In genomic region chr15:99255241-99255749, GRCm38 (mm10) we compare ENCODE assay signal across 28 mouse cellular contexts. TPM values are rescaled to one million over a fixed set of nuclear protein-coding genes. Genes with fewer than 3 reads are reported as not detected.
DNase-seq lines count a peak whose midpoint lies in the region; ATAC-seq lines count a peak whose summit lies in the region.
"Had no signal": no experiment of that assay in that cellular context is flagged by ENCODE, and none has a peak within 500 bp of the region (broad histone marks: within the 10 kb centered on the region; RNA-seq: fewer than 3 reads in every experiment).

No protein-coding gene starts in this region.

- H3K27me3 ChIP-seq in heart, embryonic 12.5 days (replicated peaks), result no peaks in the 10 kb centered on the region
- H3K27me3 ChIP-seq in embryonic facial prominence, embryonic 10.5 days (replicated peaks; ENCODE audit: low read depth, poor library complexity, severe bottlenecking), result no peaks in the 10 kb centered on the region
- H3K27me3 ChIP-seq: embryonic facial prominence, embryonic 13.5 days; forebrain, embryonic 15.5 days; hindbrain, embryonic 12.5 days; Patski had no signal

- no peaks in the 10 kb centered on the region for H3K36me3 ChIP-seq in heart, embryonic 12.5 days
- H3K36me3 ChIP-seq in embryonic facial prominence, embryonic 10.5 days (replicated peaks), result no peaks in the 10 kb centered on the region
- H3K36me3 ChIP-seq: embryonic facial prominence, embryonic 13.5 days; forebrain, embryonic 15.5 days; hindbrain, embryonic 12.5 days had no signal

- no peak for ATAC-seq in heart, embryonic 12.5 days (ENCODE audit: insufficient number of reproducible peaks, low FRiP score)
- ATAC-seq: activated CD4-positive, CD25-positive, alpha-beta regulatory T cell, adult 4 months; CD4-positive, CD25-positive, alpha-beta regulatory T cell, adult 4 months; forebrain, embryonic 15.5 days; hindbrain, embryonic 16.5 days; inflammation-experienced regulatory T-cells, adult 6 months; intestine, postnatal 0 days; Patski had no signal

- H3K27ac ChIP-seq in heart, embryonic 12.5 days (ENCODE audit: poor library complexity, severe bottlenecking), result no peak overlapping the region
- H3K27ac ChIP-seq in embryonic facial prominence, embryonic 10.5 days (replicated peaks), result no peak overlapping the region
- H3K27ac ChIP-seq: embryonic facial prominence, embryonic 13.5 days; forebrain, embryonic 15.5 days; hindbrain, embryonic 12.5 days had no signal

- no peak for DNase-seq in heart, postnatal 14 days
- peak; percentile 59 for DNase-seq in 3T3-L1 (ENCODE audit: low read depth, low spot score)
- DNase-seq in Muller cell, postnatal 12 days (ENCODE audit: inconsistent ontology term), result peak; percentile 28
- DNase-seq in embryonic facial prominence, embryonic 10.5 days (ENCODE audit: low spot score), result no peak
- no peak for DNase-seq in layer of hippocampus, adult 11-12 months (ENCODE audit: low spot score)
- no peak for DNase-seq in adrenal gland, postnatal 10 days
- DNase-seq: adrenal gland, adult 2 months; adrenal gland, postnatal 36 days; B cell, adult 2 months; cerebellum, adult 11 months; cerebellum, adult 8-10 months; cerebellum, postnatal 14 days; gastrocnemius, postnatal 14 days; heart, postnatal 4 days; kidney, adult 8-10 months had no signal

- H3K4me1 ChIP-seq in heart, embryonic 12.5 days (replicated peaks), result peaks cover 34% of the 10 kb centered on the region
- peaks cover 36% of the 10 kb centered on the region for H3K4me1 ChIP-seq in embryonic facial prominence, embryonic 10.5 days

- intact Hi-C loops in heart, postnatal 14 days (cut with DNase I), result no loop called here

- WGBS in heart, embryonic 12.5 days, result 77% methylated on average over 6 of the region's 6 CpGs
- WGBS in embryonic facial prominence, embryonic 10.5 days, result 88% methylated on average over 6 of the region's 6 CpGs

- H3K9ac ChIP-seq in heart, embryonic 12.5 days, result 0 out of 2 replicates have a peak overlapping the region, but pooled peaks have one; percentile 9
- H3K9ac ChIP-seq: embryonic facial prominence, embryonic 13.5 days; forebrain, embryonic 15.5 days; hindbrain, embryonic 12.5 days had no signal

- H3K4me2 ChIP-seq in heart, embryonic 12.5 days, result no peak overlapping the region
- H3K4me2 ChIP-seq: embryonic facial prominence, embryonic 13.5 days; forebrain, embryonic 15.5 days; hindbrain, embryonic 12.5 days had no signal

- H3K4me3 ChIP-seq in heart, embryonic 12.5 days, result no peak overlapping the region
- H3K4me3 ChIP-seq in embryonic facial prominence, embryonic 10.5 days, result 0 out of 2 replicates have a peak overlapping the region, but pooled peaks have one; percentile 6
- H3K4me3 ChIP-seq: embryonic facial prominence, embryonic 13.5 days; forebrain, embryonic 15.5 days; hindbrain, embryonic 12.5 days had no signal

- H3K9me3 ChIP-seq in heart, embryonic 12.5 days (replicated peaks), result no peaks in the 10 kb centered on the region
- no peaks in the 10 kb centered on the region for H3K9me3 ChIP-seq in embryonic facial prominence, embryonic 10.5 days
- H3K9me3 ChIP-seq: embryonic facial prominence, embryonic 13.5 days; forebrain, embryonic 15.5 days; G1E; hindbrain, embryonic 12.5 days had no signal

RNA-seq across cellular contexts. Expression of gene Mcrs1, which starts 3.5 kb away (rescaled TPM):
- 143 and 152 TPM in 2 replicates for polyA plus RNA-seq in heart, embryonic 12.5 days (2016; fragmentation: Nextera tagmentation; extraction: Ambion mirVana)
- total RNA-seq in heart, postnatal 14 days (2021), result 10 to 100 TPM; 57.5 to 61.6 TPM
- polyA plus RNA-seq in embryonic facial prominence, embryonic 10.5 days (2016; fragmentation: Nextera tagmentation; extraction: Ambion mirVana), result 185 and 189 TPM in 2 replicates
- 10 to 100 TPM; 40.5 to 59.5 TPM for total RNA-seq in adrenal gland, postnatal 10 days (2021)

RNA-seq across cellular contexts. Expression of gene Kcnh3, which starts 30.6 kb away (rescaled TPM):
- 0.10 and 0.24 TPM in 2 replicates for polyA plus RNA-seq in heart, embryonic 12.5 days (2016; fragmentation: Nextera tagmentation; extraction: Ambion mirVana)
- total RNA-seq in heart, postnatal 14 days (2021), result under 1 TPM; 0.36 to 0.68 TPM
- 0.25 TPM in 2 replicates for polyA plus RNA-seq in embryonic facial prominence, embryonic 10.5 days (2016; fragmentation: Nextera tagmentation; extraction: Ambion mirVana)
- total RNA-seq in adrenal gland, postnatal 10 days (2021), result 1 to 10 TPM; 1.6 to 1.8 TPM
- total RNA-seq: gastrocnemius, postnatal 14 days; granulocyte monocyte progenitor cell, adult 5-6 weeks had no signal
- polyA plus RNA-seq: activated CD4-positive, CD25-positive, alpha-beta regulatory T cell, adult 4 months; G1E; inflammation-experienced regulatory T-cells, adult 6 months had no signal

RNA-seq across cellular contexts. Expression of gene Prpf40b, which starts 39.6 kb away (rescaled TPM):
- 44.0 and 44.4 TPM in 2 replicates for polyA plus RNA-seq in heart, embryonic 12.5 days (2016; fragmentation: Nextera tagmentation; extraction: Ambion mirVana)
- total RNA-seq in heart, postnatal 14 days (2021), result 10 to 100 TPM; 25.5 to 26.3 TPM
- polyA plus RNA-seq in embryonic facial prominence, embryonic 10.5 days (2016; fragmentation: Nextera tagmentation; extraction: Ambion mirVana), result 72.3 and 76.1 TPM in 2 replicates
- total RNA-seq in adrenal gland, postnatal 10 days (2021), result 10 to 100 TPM; 40.4 to 57.2 TPM

RNA-seq across cellular contexts. Expression of gene Fam186b, which starts 40.4 kb away (rescaled TPM):
- 0.27 and 0.31 TPM in 2 replicates for polyA plus RNA-seq in heart, embryonic 12.5 days (2016; fragmentation: Nextera tagmentation; extraction: Ambion mirVana)
- not detected for total RNA-seq in heart, postnatal 14 days (2021)
- 0.30 TPM in 1 of 2 replicates, not detected in the other for polyA plus RNA-seq in embryonic facial prominence, embryonic 10.5 days (2016; fragmentation: Nextera tagmentation; extraction: Ambion mirVana)
- 1 to 10 TPM; 1.5 to 1.9 TPM for total RNA-seq in adrenal gland, postnatal 10 days (2021)
- total RNA-seq: G1E; gastrocnemius, postnatal 14 days; granulocyte monocyte progenitor cell, adult 5-6 weeks had no signal
- polyA plus RNA-seq: G1E; heart, embryonic 14.5 days; intestine, postnatal 0 days had no signal

Comparison
In these comparisons a context has a peak if more than half of its experiments do, and no peak if none do; other contexts are left out.
1. DNase-seq: peak in 3T3-L1 (single experiment) and Muller cell, postnatal 12 days (single experiment); none in heart, postnatal 14 days (0 of 2), embryonic facial prominence, embryonic 10.5 days (single experiment), layer of hippocampus, adult 11-12 months (single experiment) and adrenal gland, postnatal 10 days (single experiment).